Mouse (Mus musculus) heart, postnatal 4 days (tissue): ENCODE measurements at regions not wholly inside any gene's neighbourhood (a gene's known extent, or its start where the extent isn't known, plus 50 kb on each side); places are given as distances from the start of the nearest gene placed in this dataset.
A peak's percentile ranks its signal among the peaks of the same experiment; 100 is the strongest.
"Not testable (repeated sequence)": the region's sequence is repeated elsewhere in the genome, so short reads cannot be mapped to it uniquely, and the experiment has no call there.

Source experiments
- DNase-seq: peaks from one replicate; pipeline ENCODE4 v3.0.0; 2021

DNA sequence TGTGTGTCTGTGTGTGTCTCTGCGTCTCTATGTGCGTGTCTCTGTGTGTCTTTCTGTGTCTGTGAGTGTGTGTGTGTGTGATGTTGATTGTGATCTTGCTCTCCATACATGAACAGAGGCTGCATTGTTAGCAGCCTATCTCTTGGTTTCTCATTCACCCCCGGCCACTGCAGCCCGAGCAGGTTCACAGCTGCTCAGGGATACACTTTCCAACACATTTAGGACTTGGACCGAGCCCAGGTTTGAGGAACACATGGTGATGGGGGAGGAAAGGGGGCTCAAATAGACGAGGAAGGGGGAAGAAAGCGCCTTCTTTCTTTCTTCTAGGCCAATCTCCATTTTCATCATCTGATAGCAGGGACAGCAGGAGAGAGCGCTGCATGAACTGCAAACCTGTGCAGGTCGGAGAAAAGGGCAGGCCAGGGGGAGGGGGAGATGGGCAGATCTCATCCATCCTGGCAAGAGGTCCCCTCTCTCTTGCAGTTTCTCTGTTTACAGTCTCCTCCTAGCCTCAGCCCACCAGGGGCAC, 123.2 kb downstream of the Zfp36l1 start:
- DNase-seq: no peak

DNA sequence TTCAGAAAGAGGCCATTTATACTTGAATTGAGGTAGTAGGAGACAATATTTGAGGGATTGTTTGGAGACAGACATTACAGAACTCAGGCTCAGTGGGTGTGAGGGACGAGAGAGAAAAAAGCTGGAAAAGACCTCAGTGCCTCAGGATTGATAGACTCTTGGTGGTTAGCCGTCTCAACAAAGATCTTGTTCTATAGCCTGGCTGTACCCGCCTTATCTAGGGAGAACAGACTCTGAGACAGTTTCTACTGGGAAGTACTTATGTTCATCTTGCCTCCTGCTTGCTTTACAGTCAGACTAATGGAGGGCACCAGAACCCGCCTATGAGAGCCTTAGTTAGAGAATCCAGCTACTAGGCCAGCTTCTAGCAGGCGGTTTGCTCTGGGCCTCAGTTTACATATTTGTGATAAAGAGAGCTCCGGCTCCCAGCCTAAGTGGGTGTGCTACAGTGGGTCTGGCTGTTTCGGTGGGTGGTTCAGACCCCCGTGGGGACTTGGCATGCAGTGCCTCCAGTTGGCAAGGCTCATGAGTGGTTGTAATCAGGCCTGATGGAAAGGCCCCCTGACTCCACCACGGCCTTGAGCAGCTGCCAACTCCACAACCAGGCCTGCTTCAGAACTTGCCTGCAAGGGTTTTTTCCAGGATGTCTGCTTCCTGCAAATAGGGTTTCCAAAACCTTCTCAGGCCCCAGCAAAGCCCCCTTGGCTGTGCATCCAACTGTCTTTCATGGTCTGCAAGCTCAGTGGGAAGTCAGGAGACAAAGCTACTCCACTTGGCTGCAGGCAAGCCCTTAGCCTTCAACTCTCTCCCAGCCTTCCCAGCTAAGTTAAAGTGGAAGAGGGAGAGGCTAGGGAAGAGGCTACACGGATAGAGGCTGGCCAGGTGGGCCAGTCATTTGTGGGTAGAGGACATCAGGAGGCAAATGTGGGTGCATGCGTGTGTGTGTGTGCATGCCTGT, 124.1 kb downstream of the Zfp36l1 start:
- peak; percentile 50 for DNase-seq

DNA sequence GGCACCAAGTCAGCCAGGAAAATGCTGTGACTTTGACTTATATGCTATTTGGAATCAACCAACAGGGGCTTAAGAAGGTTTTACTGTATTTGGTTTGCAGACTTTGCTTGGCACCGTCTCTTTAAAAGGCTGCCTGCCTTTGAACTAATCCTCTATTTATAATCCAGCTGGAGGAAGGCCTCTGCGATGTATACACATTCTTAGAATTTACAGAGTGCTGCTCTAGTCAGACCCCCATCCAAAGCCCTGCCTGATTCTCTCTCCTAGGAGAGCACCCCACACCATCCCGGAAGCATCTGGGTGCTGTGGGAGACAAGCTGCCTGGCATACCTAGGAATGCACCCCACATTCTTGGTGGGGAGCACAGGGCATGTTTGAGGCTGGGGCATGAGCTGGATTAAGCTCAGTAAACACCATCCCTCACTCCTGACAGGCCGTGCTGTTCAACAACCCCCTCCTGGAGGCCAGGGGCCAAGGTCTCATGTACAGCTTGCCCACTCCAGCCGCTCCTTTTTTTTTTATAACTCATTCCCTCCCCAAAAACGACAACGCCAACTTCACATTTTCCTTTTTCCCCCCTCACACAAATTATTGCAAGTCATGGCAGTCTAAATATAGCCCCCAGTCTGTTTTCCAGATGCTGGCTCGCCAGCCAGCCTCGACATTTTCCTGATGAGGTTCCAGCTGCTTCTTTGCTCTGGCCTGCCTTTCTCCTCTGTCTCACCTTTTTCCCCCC, 126.4 kb downstream of the Zfp36l1 start:
- no peak for DNase-seq

DNA sequence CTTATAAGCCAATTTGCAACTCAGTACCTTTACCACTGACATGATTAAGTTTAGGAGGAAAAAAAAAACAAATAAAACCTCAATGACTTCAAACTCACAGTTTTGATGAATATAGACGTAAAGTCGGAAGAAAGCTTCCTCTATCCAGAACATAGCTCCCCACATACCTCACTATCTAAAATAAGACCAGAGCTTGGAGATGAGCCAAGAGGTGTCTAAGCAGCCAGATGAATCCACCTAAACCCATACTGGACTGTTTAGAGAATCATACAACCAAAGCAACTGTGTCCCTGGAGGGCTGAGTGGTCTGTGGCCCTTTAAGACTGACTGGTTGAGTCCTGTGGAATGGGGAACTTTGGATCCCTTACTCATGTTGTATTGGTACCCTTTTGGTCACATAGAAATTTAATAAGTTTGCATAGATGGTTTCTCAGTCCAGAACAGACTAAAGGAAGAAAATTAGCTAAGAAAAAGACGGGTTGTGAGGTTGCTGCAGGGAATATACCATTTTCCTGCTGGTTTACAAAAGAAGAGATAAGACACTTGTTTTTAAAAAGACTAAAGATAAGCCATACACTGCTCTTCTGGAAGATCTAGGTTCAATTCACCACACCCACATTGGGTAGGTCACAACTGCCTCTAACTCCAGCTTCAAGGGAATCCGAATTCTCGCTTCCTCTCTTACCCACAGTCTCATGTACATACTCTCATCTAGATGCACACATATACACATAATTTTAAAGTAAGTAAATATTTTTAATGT, 127.6 kb downstream of the Zfp36l1 start:
- peak; percentile 59 for DNase-seq

DNA sequence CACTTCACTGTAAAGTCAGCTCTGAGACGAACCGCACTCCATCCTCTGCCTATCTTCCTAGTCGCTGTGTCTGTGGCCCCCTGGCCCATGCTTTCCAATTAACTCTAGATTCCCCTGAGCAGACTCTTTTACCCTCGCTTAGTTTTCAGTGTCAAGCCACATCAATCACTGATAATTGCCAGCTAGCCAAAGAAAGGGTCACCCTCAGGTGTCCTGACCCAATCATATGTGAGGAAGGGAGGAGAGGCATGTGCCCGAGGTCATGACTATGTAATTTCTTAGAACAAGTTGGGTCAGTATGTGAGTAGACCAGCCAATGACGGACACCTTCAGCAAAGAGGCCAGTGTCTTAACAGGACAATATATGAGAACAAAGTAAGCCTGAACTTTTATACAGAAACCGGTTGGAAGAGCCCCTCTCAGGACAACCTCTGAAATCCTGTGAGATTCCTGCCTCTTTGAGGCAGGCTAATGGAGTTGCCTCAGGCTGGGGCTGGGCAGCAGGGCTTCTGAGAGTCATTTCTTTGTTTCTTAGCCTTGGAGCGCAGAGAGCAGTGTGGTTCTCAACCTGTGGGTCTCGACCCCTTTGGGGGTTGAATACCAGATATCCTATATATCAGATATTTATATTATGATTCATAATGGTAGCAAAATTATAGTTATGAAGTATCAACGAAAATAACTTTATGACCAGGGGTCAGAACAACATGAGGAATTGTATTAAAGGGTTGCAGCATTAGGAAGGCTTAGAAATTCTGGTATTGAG, 128.6 kb downstream of the Zfp36l1 start:
- no peak for DNase-seq

DNA sequence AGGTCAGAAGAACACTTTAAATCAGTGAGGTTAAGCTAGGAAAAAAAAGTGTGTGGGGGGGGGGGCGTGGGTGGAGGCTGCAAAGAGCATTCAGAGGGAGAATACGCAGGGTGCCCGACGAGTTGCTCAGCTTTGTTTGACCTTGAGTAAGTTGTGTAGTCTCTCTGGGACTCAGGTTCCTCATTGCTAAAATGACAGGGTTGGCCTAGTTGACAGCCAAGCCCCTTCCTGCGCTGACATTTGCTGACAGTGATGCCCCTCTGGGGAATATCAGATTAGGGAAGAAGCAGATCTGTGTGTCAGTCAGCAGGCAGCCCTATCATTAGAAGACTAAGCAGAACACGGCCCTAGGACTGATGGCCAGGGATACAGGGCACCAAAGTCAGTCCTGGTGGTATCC, 129.6 kb downstream of the Zfp36l1 start:
- no peak for DNase-seq

DNA sequence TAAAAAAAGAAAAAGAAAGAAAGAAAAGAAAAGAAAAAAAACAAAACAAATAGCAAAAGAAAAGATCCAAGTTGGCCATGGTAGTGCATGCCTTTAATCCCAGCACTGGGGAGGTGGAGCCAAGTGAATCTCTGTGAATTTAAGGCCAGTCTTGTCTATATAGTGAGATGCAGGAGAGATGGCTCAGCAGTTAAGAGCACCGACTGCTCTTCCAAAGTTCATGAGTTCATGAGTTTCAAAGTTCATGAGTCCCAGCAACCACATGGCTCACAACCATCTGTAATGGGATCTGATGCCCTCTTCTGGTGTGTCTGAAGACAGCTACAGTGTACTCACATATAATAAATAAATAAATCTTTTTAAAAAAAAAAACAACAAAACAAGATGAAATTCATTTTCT, 130.3 kb downstream of the Zfp36l1 start:
- not testable (repeated sequence) for DNase-seq

DNA sequence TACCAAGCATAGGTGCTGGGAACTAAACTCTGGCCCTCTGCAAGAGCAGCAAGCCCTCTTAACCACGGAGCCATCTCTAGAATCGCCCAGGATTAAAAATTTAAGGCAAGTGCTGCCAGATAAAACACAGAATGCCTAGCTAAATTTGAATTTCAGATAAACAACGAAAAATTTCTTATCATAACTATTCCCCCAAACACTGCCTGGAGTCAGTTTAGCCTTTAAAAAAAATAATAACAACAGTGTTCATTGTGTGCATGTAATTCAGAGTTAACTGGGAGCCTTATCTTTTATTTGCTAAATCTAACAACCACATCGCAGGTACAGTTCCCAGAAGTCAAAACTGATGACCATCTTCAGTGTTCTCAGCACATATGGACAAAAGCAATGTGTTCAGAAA, 132.1 kb downstream of the Zfp36l1 start:
- no peak for DNase-seq

DNA sequence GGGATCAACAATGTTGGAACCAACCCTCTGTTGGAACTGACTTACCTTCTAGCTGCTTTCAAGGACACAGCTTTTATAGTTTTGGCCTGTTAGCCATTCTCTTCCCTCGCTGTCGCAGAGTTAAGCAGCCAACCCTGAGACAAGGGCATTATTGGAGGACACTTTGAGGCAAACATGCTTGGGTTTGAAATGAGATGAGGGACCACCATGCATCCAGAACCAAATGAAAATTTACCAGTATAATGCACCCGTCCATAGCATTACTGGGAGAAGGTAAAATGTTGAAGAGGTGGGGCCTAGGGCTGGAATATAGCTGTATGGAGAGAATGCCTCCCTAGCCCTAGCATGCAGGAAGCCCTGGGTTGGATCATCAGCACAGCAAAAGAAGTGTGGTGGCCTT, 135.7 kb downstream of the Zfp36l1 start:
- DNase-seq: no peak

DNA sequence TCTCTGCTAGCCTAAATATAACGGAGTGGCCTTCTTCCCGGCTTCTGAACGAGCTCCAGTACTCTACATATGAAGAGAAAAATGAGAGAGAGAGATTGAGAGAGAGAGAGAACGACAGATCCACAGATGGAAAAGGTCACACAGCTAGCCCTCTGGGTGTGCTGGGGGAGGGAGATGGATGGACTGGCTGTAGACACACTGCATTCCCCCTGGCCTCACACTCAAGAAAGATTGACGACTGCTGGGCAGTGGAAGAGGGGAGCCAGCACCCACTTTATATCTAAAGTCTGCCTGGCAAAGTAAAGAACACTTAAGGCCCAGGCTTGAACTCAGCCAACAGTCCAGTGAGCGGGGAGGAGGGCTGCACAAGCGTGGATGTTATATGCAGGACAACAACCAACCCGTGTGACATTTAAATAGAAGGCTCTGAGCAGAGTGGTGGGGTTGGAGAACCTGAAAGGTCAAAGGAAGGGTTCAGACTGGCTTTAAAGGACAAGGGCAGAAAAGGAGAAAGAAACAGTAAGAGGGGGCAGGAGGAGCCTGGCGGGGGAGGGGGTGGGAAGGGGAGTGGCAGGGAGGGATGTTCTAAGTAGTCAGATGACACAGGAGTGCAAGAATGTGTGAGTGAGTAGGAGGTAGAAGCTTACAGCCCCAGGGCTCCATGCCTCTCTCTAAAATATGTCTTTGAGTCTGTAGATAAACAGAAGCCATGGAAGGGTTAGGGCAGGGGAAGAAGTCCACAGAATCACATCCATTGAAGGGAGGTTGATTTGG, 137.2 kb downstream of the Zfp36l1 start:
- DNase-seq: no peak

DNA sequence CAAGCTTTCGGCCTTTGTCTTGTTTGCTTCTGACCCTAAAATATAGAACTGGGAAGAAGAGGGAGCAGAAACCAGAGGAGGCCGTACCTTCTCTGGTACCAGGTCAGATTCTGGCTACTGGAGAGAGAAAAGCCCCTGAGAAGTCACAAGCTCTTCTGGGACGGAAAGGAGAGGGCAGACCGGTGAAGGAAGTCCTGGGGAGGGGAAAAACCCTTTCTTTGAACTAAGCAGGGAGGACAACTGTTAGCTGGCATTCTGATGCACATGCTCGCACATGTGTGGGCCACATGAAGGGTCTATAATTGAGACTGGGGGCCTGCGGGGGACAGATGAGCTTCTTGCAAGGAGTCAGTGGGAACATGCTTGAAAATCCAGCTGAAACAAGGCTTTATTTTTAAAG, 137.8 kb downstream of the Zfp36l1 start:
- DNase-seq: no peak

DNA sequence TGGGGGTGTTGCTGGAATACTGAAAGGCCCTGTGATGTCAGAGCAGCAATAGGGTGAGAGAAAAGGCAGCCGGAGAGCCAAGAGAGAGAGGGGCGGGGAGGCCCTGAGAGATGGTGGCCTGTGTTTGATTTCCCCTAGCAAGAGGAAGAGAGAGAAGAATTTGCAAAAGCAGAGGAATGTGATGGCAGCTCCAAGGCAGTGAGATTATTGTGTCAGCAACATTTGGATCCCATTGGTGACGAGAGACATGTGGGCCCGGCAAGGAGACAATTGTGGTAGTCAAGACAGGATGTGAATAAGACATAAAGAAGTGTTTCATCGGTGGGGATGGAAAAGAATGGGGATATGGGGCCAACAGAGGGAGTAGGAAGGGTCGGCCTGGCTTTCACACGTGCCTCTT, 138.3 kb downstream of the Zfp36l1 start:
- DNase-seq: peak; percentile 64

DNA sequence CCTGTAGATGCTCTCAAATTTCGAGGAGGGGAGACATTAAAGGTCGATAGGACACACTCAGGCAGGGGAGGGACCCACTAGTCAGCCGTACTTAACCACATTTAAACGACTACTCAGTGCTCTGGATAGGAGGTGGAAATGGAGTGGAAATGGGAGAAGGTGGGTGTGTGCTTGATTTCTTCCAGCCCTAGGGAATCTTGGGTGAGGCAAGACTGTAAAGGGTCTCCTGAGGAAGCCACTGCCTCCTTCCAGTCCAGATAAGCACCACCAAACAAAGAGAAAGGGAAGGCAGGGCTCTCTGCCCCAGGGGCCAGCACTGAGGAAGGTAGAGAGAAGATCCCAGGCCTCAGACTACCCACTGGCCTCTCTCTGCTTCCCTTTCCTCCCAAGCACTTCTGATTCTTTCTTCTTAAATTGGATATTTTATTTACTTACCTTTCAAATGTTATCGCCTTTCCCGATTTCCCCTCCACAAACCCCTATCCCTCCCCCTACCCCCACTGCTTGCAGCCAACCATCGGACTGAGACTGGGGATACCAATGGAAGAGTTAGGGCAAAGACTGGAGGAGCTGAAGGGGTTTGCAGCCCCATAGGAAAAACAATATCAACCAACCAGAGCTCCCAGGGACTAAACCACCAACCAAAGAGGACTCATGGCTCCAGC, 139.1 kb downstream of the Zfp36l1 start:
- DNase-seq: no peak

DNA sequence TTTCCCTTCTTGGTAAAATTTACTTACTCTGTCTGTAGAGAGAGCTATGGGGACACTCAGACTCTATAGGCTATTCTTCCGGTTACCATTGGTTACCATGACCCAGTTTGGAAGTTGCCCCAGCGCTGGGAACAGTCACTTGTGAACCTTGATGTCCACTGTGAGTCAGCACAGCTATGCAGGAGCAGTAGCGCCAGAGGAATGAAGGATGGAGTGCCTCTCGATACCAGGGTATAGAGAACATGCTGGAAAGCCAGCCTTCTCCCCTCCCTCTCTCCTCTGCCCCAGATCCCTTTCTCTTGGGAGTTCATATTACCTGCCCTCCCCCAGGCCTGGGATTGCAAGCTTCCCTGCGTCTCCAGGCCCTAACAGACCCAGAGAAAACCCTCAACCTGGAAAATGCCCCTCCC, 141.8 kb downstream of the Zfp36l1 start:
- no peak for DNase-seq

DNA sequence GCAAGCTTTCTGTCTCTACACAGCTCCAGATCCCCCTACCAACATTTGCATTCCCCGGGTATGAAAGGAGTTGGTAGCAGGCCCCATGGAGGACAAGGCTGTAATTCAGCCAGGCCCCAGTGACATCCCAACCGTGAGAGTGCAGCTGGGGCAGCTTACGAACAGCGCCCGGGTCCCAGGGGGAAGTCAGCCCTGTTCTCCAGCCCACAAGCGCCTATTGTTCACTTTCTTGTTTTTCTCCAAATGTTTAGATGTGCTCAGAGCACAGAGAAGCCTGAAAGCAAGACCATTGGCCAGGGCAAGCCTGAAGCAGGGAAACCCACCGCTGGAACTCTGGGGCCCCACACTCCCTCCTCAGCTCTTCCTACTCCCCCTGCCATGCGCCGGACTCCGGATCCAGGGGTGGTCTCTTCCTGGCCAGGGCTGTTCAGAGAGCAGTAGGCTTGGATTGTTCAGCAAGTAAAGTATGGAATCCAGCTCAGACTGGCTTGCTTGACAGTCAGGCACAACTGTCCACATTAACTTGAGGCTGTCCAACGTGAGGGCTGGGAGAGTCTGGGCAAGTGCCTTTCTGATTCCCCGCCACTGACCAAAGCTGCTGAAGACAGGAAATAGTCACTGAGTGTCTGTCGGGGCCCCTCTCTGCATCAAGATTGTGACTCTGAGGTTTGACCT, 142.4 kb downstream of the Zfp36l1 start:
- peak; percentile 72 for DNase-seq

DNA sequence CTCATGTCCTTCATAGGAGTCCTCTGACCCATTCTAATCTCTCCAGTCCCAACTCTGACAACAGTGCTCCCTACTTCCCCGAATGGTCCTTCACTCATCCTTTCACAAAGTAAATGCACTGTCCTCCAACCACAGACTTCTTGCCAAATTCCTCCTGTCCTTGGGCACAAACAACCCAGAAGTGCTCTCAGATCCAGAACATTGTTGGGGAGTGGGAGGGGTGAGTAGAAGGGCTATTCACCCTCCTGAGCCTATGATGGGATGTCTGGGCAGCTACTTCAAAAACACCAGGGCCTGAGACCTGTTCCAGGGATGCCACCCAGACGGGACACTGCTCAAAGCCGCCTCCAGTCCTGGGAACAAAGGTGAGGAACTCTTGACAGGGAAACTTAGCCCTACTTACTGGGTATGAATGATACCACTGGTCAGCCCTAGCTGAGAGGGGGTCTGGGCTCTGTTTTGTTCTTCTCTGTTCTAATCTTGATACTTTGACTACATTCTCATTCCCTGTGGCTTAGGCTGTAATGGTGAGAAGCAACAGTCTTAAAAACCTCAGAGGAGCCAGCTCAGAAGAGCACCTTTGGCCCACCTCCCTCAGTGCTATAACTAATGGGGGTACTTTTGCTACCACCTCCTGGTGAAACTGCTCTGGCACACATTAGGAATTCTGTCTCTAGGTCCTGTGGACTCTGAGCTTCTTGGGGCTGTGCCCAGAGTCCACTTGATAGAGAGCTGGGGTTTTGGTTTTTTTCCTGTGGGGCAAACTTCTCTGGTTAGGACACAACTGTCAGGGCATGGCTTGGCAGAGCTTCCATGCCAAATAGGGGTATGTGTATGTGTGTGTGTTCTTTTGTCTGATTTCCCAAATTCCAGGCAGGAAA, 143.2 kb downstream of the Zfp36l1 start:
- peak; percentile 75 for DNase-seq

DNA sequence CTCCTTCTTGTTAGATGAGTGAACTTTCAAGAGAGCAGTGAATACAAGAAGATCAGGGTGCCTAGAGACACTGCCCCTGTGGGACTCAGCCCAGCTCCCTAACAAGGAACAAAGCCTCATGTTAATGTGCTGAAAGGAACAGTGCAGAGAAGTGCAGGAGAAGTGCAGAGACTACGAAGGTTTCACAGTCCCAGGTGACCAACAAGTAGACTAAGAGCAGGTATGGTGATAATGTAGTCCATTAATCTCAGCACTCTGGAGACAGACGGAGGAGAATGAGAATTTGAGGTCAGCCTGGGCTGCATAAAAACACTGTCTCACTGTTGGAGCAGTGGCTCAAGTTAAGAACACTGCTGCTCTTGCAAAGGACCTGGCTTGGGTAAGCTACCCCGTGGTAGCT, 144.1 kb downstream of the Zfp36l1 start:
- no peak for DNase-seq

DNA sequence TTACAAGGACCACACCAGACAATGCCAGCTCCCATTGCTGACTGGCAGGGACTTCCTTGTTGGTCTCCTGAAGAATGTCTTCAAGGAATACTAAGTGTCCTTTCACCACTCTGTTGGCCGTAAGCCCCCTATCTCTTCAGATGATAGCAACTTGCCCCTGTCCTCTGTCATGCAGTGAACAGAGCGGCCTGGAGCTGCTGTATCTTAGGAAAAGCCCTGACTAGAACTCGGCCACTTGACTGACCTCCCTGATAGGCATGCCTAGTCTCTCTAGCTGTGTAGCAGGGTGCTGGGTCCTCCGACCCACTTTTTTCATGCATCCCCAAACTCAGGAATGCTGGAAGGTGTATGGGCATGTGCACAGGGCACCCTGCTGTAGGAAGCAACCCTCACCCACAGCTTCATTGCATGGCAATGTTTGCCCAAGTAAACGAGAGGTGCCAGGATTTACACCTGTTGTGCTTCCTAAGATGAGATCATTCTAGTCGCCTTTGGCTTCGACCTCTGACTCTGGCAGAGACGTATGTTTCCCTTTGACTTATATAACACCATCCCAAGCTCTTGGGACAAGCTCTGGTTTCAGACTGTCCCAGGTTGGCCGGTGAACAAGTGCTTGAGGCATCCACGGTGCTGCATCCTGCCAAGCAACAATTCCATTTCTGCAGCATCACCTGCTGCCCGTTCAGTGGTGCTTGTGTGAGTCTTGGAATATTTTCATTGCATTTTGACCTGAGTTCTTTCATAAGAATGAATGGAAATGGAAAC, 145.1 kb downstream of the Zfp36l1 start:
- no peak for DNase-seq
